Mouse (Mus musculus) ovary, adult 18-20 months (tissue): ENCODE measurements around the gene Rhot2.

Source experiments
- DNase-seq: peaks from one replicate; pipeline ENCODE4 v3.0.0; 2022; ENCODE audit warnings: low spot score, mixed read lengths

Rhot2 gene

GRCm38 (mm10) chr17:25841117-25841880, 3.4 kb downstream of the Rhot2 start, which contains the start of gene Gm20683:
Gm20683 (minus strand) TSS chr17:25841763.
- no peak for DNase-seq

- no peak for DNase-seq
Observed at GRCm38 (mm10) chr17:25840519-25840918, 4.1 kb downstream of the Rhot2 start.

GRCm38 (mm10) chr17:25839455-25840235, 5.0 kb downstream of the Rhot2 start:
- DNase-seq: no peak

- no peak for DNase-seq
Observed at GRCm38 (mm10) chr17:25838904-25839303, 5.7 kb downstream of the Rhot2 start.

- no peak for DNase-seq
Observed at GRCm38 (mm10) chr17:25837533-25837932, 7.1 kb downstream of the Rhot2 start.

- peak; percentile 71 for DNase-seq
Observed at GRCm38 (mm10) chr17:25837076-25837410, 7.6 kb downstream of the Rhot2 start, which contains the start of gene Rhbdl1. Rhbdl1 (minus strand) TSS chr17:25837295.

GRCm38 (mm10) chr17:25836397-25837075, 8.1 kb downstream of the Rhot2 start:
- DNase-seq: no peak

GRCm38 (mm10) chr17:25835816-25836215, 8.8 kb downstream of the Rhot2 start:
- no peak for DNase-seq

GRCm38 (mm10) chr17:25835301-25835700, 9.3 kb downstream of the Rhot2 start:
- no peak for DNase-seq

- no peak for DNase-seq
Observed at GRCm38 (mm10) chr17:25834595-25835222, 9.9 kb downstream of the Rhot2 start.

GRCm38 (mm10) chr17:25833961-25834594, 10.6 kb downstream of the Rhot2 start:
- DNase-seq: no peak

GRCm38 (mm10) chr17:25833291-25833663, 11.4 kb downstream of the Rhot2 start, which contains the start of gene Stub1:
Stub1 (minus strand) TSS chr17:25833404.
- peak; percentile 94 for DNase-seq

- peak; percentile 99 for DNase-seq
Observed at GRCm38 (mm10) chr17:25832436-25833290, 12.0 kb downstream of the Rhot2 start.

GRCm38 (mm10) chr17:25831451-25832281, 13.0 kb downstream of the Rhot2 start:
- no peak for DNase-seq

GRCm38 (mm10) chr17:25830806-25831431, 13.7 kb downstream of the Rhot2 start:
- no peak for DNase-seq

- no peak for DNase-seq
Observed at GRCm38 (mm10) chr17:25830200-25830753, 14.4 kb downstream of the Rhot2 start.

GRCm38 (mm10) chr17:25829558-25830017, 15.1 kb downstream of the Rhot2 start:
- no peak for DNase-seq

- DNase-seq: no peak
Observed at GRCm38 (mm10) chr17:25828712-25829557, 15.7 kb downstream of the Rhot2 start, which contains the start of gene Jmjd8. Jmjd8 (plus strand) TSS chr17:25828867.
